Mouse (Mus musculus): ENCODE measurements around the gene Cldn34c4.

Gene Cldn34c4

GRCm38 (mm10) chrX:127736454-127736853 is at the start of gene Cldn34c4:
Gene Cldn34c4, minus strand, starts transcription at chrX:127736554.
- DNase-seq (ENCODE audit: low spot score) = no peak

GRCm38 (mm10) chrX:127747062-127747461 is 10.7 kb upstream of the Cldn34c4 start:
- DNase-seq (ENCODE audit: low spot score) = no peak
